Mouse (Mus musculus): Measurements from ENCODE around the gene Gh. TPM values are rescaled to one million over a fixed set of nuclear protein-coding genes. Genes with fewer than 3 reads are reported as not detected.

The Gh gene
- total RNA-seq, 2 experiments from 2014 or later = not detected

GRCm38 (mm10) chr11:106308162-106308561 is 6.5 kb upstream of the Gh start:
- no peak for DNase-seq

DNA sequence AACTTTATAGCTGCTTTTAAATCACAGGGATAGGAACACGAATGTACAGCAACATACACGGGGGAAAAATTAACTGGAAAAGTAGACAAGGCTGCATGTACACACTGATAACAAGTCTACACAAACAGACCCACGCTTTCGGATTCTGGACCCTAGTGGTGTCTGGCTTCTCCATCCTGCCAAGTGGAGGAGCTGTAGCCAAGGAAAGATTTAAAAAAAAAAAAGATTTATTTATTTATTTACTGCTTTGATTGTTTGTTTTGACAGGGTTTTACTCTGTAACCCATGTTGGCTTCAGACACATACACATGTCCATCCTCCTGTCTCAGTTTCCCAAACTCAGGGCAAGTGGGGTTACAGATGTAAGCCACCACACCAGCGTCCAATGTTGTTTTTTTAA is 5.8 kb upstream of the Gh start:
- DNase-seq = no peak

GRCm38 (mm10) chr11:106306758-106307157 is 5.1 kb upstream of the Gh start:
- DNase-seq = no peak

DNA sequence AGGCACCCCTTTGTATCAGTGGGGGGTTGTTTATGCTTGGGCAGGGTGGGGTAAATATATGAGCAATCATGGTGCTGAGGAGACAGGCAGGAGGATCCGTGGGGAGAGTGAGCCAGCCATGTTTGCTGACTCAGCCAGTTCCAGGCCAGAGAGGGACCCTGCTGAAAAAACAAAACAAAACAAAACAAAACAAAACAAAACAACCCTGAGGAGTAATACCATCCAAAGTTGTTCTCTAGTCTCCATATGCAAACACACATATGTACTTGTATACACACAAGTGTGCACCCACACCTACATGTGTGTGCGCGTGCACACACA is 4.4 kb upstream of the Gh start:
- no peak for DNase-seq

- DNase-seq = no peak
These were observed 3.8 kb upstream of the Gh start for GRCm38 (mm10) chr11:106305348-106306064.

DNA sequence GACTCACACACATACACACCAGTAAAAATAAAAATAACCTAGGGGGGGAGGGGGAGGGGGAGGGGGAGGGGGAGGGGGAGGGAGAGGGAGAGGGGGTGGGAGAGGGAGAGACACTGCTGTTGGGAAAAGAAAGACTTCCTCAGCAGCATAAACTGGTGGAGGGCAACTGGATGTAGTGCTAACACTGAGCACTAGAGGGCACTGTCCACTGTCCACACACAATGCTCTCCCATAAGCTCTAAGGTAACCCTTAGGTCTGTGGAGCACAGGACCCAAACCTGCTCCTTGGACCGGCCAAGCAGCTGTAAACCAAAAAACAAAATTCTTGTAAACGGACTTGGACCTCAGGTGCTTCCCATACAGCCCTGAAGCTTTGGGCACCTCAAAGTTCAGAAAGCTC is 969 bp upstream of the Gh start:
- peak; percentile 54 to 68 for DNase-seq

- DNase-seq = no peak
These were observed 9.8 kb downstream of the Gh start for GRCm38 (mm10) chr11:106291861-106292260.

GRCm38 (mm10) chr11:106290376-106290775 is 11.3 kb downstream of the Gh start:
- no peak for DNase-seq

DNA sequence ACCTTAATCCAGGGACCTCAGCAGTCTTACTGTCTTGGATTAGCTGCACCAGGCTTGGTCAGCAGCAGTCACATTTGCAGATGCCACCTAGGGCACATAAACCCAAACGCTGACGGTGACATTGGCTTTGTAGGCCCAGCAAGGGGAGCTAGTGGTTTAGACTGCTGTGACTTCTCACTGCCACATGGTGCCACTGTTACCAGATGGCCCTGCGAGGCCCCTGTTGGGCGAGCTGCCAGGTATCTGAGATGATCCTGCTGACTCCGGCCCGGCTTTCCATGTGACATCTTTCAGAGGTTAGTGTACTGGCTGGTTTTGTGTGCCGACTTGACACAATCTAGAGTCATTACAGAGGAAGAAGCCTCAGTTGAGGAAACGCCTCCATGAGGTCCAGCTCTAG is 12.3 kb downstream of the Gh start:
- DNase-seq = peak; percentile 90 to 91

DNA sequence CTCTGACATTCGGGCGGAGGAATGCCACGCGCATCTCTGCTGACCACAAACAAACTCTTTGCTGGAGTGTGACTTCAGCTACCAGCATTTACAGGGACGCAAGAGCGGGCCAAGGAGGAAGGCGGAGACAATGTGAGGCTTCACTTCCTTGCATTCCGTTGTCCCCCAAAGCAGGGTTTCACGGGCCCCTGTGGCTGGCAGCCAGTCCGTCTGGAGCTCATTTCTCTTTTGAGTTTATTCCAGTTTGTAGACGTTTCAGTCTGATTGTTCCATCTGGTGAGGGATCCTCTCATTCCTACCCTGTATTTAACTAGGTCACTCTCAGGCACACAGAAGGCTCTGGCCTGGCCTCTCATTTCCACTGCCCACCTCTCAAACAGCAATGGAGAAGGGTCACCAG is 14.7 kb downstream of the Gh start:
- DNase-seq = no peak

- DNase-seq = no peak
These were observed 15.5 kb downstream of the Gh start for GRCm38 (mm10) chr11:106286206-106286605.

DNA sequence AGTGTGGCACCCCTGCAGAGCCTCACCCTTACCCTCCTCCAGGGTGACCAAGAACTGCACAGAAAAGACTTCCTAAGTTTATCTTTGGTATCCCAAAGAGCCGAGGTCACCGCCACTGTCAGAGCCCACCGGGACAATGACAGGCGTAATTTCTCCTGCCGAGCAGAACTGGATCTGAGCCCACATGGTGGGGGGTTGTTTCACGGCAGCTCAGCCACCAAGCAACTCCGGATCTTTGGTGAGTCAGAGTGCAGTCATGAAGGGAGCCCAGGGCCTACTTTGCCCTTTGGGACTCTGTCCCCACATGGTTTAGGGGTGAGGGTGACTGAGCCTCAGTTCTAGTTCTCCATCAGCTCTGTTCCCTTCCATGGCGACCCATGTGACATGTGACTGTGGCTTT is 17.5 kb downstream of the Gh start:
- peak; percentile 36 to 40 for DNase-seq

DNA sequence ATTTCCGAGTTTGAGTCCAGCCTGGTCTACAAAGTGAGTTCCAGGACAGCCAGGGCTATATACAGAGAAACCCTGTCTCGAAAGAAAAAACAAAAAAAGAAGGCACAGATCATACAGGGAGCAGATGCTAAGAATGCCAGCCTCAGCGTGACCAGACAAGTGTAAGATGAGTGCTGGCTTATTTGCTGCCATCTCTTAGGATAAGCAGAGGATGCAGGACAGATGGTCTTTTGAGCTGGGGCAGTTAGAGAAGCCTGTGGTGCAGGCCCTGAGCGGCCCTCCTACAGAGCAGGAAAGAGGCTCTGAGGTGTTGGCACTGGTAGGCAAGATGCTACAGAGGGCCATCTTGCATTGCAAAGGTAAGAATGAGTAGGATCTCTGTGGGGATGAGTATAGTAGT is 18.3 kb downstream of the Gh start:
- no peak for DNase-seq

GRCm38 (mm10) chr11:106282452-106282851 is 19.2 kb downstream of the Gh start:
- no peak for DNase-seq

GRCm38 (mm10) chr11:106276454-106276853 is 25.2 kb downstream of the Gh start, which contains the start of gene Tcam1:
TSS of gene Tcam1 (plus strand) at chr11:106276672.
- peak; percentile 92 to 95 for DNase-seq

DNA sequence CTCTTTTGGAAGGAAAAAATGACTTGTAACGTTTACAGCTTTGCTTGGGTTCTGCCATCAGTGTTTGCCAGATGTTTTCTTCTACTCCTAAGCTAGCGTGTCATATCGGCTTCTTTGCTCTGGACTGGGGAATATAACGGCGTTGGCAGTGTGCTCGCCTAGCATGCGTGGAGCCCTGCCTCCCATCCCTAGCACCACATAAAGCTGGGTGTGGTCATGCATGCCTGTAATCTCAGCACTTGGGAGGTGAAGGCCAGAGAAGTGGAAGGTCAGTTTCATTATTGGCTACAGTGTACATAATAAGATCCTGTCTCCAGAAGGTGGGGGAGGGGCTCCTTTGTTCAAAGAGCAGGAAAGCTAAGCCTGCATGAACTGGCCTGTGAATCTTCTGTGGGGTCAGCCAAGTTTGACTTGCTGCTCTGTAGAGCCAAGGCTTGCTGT is 26.7 kb downstream of the Gh start:
- no peak for DNase-seq

DNA sequence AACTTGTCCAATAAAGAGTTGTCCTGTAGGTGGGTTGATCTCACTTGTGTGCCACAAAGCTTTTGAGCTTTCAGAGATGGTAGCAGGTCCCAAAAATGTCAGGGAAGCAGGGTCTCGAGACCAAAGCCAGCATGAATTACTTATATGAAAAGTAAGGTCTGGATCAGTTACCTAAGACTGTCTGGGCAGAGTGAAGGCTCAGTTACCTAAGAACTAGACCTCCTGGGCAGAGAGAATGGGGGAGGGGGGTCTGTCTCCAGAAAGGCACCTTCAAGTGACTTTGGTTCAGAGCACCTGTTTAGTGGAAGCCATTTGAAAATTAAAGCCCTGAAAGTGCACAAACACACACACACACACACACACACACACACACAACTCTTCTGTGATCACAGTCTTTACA is 27.3 kb downstream of the Gh start:
- DNase-seq = no peak

- DNase-seq = no peak
These were observed 27.9 kb downstream of the Gh start for GRCm38 (mm10) chr11:106273811-106274210.

- DNase-seq = no peak
These were observed 28.4 kb downstream of the Gh start for GRCm38 (mm10) chr11:106273311-106273684.

- peak; percentile 100 for DNase-seq
These were observed 28.9 kb downstream of the Gh start, which contains the start of gene Smarcd2 for GRCm38 (mm10) chr11:106272644-106273310. TSS of gene Smarcd2 (minus strand) at chr11:106272972.

DNA sequence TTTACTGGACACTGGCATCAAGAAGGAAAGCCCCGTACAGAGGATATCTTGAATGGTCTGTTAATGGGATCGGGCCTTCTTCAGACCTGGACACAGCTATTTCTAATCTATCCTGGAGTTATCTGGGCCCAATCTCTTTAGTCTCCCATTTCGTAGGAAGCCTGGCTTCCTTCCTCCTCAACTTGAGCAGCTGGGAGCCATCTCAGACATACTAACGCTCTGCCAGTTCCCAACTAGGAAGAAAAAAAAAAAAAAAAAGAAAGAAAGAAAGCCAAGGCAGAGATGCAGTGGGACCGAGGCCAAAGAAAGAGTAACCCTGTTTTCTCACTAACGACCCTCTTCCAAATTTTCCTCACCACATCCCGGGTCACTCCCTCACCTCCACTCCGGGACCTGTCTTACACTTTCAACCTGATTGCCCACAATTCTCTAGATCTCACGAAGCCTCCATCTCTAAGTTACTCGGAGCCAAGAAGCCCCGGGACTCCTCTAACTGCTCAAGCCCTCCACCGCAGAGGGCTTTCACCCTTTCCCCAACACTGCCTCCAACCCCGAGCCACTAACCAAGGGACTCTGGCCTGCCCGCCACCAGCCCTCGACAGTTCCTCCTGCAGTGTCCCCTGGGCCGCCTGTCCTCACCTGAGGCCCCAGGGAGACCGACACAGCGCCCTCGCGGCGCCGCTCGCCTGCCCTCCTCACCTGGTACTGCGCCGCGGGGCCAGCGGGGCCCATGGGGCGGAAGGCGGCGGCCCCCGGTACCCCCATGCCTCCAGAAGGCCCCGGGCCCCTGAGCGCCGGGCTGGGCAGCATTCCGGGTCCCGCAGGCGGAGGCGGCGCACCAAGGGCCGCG is 29.6 kb downstream of the Gh start:
- DNase-seq = peak; percentile 57 to 65

- peak; percentile 29 to 45 for DNase-seq
These were observed 30.4 kb downstream of the Gh start for GRCm38 (mm10) chr11:106271131-106271793.

Data from adrenal gland, postnatal 36 days (tissue).